Mouse (Mus musculus) induced T-regulatory cell, adult 2 months (primary cell): ENCODE measurements around the gene Olfr1323.

Experiments
- DNase-seq: peaks from one replicate; pipeline ENCODE4 v3.0.0-alpha.2; 2012; ENCODE audit warnings: low read depth

Olfr1323 gene

GRCm38 (mm10) chrX:50019259-50019658 is at the start of gene Olfr1323:
Gene Olfr1323, minus strand, starts transcription at chrX:50019359.
- DNase-seq: no peak

GRCm38 (mm10) chrX:50012242-50012641 is 6.9 kb downstream of the Olfr1323 start:
- no peak for DNase-seq
